Mouse (Mus musculus) spleen, adult 18-20 months (tissue): Measurements from ENCODE around the gene D130043K22Rik.
A peak's percentile ranks its signal among the peaks of the same experiment; 100 is the strongest.

Experiments
- DNase-seq, 2 experiments: peaks; one replicate each; pipeline ENCODE4 v3.0.0; 2022; ENCODE audit warnings: mixed read lengths in 2 of 2

The D130043K22Rik gene

GRCm38 (mm10) chr13:24903412-24903811 lies 58.5 kb downstream of the D130043K22Rik start:
- no peak for DNase-seq

GRCm38 (mm10) chr13:24905422-24905821 lies 60.5 kb downstream of the D130043K22Rik start:
- DNase-seq: no peak

GRCm38 (mm10) chr13:24906831-24907570 lies 62.1 kb downstream of the D130043K22Rik start:
- no peak for DNase-seq

GRCm38 (mm10) chr13:24909112-24909511 lies 64.2 kb downstream of the D130043K22Rik start:
- DNase-seq: no peak

- DNase-seq: no peak
Measured at GRCm38 (mm10) chr13:24913576-24913975, 68.6 kb downstream of the D130043K22Rik start.

GRCm38 (mm10) chr13:24914915-24915314 lies 70.0 kb downstream of the D130043K22Rik start:
- DNase-seq: no peak

- no peak for DNase-seq
Measured at GRCm38 (mm10) chr13:24915831-24916230, 70.9 kb downstream of the D130043K22Rik start.

GRCm38 (mm10) chr13:24920333-24920977 lies 75.5 kb downstream of the D130043K22Rik start:
- DNase-seq: peak in 1 of 2 experiments; percentile 31

GRCm38 (mm10) chr13:24921281-24921680 lies 76.3 kb downstream of the D130043K22Rik start:
- no peak for DNase-seq

GRCm38 (mm10) chr13:24923991-24924390 lies 79.1 kb downstream of the D130043K22Rik start:
- DNase-seq: no peak

GRCm38 (mm10) chr13:24930591-24930990 lies 85.7 kb downstream of the D130043K22Rik start:
- DNase-seq: no peak

- no peak for DNase-seq
Measured at GRCm38 (mm10) chr13:24933199-24933598, 88.3 kb downstream of the D130043K22Rik start.

- DNase-seq: no peak
Measured at GRCm38 (mm10) chr13:24936772-24937107, 91.8 kb downstream of the D130043K22Rik start.

- DNase-seq: peak; percentile 21 to 59
Measured at GRCm38 (mm10) chr13:24937108-24937838, 92.3 kb downstream of the D130043K22Rik start, which contains the start of gene Aldh5a1. Gene Aldh5a1 (minus strand): TSS chr13:24937661.

- no peak for DNase-seq
Measured at GRCm38 (mm10) chr13:24937839-24938166, 92.9 kb downstream of the D130043K22Rik start.

GRCm38 (mm10) chr13:24938683-24939082 lies 93.7 kb downstream of the D130043K22Rik start:
- peak; percentile 10 to 67 for DNase-seq

GRCm38 (mm10) chr13:24939472-24939871 lies 94.5 kb downstream of the D130043K22Rik start:
- no peak for DNase-seq

GRCm38 (mm10) chr13:24942512-24943282 lies 97.8 kb downstream of the D130043K22Rik start, which contains the start of gene Gpld1:
Gene Gpld1 (plus strand): TSS chr13:24943152.
- no peak for DNase-seq

- DNase-seq: no peak
Measured at GRCm38 (mm10) chr13:24943303-24943702, 98.4 kb downstream of the D130043K22Rik start.

- no peak for DNase-seq
Measured at GRCm38 (mm10) chr13:24945567-24945966, 100.6 kb downstream of the D130043K22Rik start.

GRCm38 (mm10) chr13:24947158-24947557 lies 102.2 kb downstream of the D130043K22Rik start:
- no peak for DNase-seq

- no peak for DNase-seq
Measured at GRCm38 (mm10) chr13:24948870-24949269, 103.9 kb downstream of the D130043K22Rik start.
